Mouse (Mus musculus): ENCODE results near the gene Bag3. TPM values are rescaled to one million over a fixed set of nuclear protein-coding genes. Genes with fewer than 3 reads are reported as not detected.
"Not testable (repeated sequence)": the region's sequence is repeated elsewhere in the genome, so short reads cannot be mapped to it uniquely, and the experiment has no call there.

Bag3 gene
- total RNA-seq, 2 experiments from 2014 or later, result 12.7 to 14.2 TPM

- no peak for ATAC-seq (replicated peaks; ENCODE audit: low FRiP score, low TSS enrichment, poor library complexity, severe bottlenecking)
Observed at GRCm38 (mm10) chr7:128555141-128555750, 31.8 kb downstream of the Bag3 start.

- ATAC-seq (replicated peaks; ENCODE audit: low FRiP score, low TSS enrichment, poor library complexity, severe bottlenecking), result no peak
Observed at GRCm38 (mm10) chr7:128556923-128557430, 33.6 kb downstream of the Bag3 start.

- ATAC-seq (replicated peaks; ENCODE audit: low FRiP score, low TSS enrichment, poor library complexity, severe bottlenecking), result 0 out of 2 replicates have a peak, but pooled peaks have one; percentile 59
Observed at GRCm38 (mm10) chr7:128563373-128563772, 40.0 kb downstream of the Bag3 start.

DNA sequence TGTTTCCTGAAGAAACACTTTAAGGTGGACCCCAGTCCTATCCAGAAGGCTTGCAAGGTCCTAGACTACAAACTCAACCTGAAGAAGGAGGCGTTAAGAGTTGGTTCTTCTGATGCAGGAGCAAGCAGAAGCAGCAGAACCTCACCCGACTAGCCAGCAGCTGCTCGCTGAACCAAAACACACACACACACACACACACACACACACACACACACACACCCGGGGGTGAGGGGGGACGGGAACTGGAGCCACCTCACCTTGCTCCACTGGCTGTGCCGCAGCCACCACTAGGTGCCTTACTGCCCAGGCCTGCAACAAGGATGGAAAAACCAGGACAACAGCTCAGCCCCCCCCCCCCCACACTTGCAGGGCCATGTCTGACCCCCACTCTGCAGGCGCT lies 42.9 kb downstream of the Bag3 start:
- ATAC-seq (replicated peaks; ENCODE audit: low FRiP score, low TSS enrichment, poor library complexity, severe bottlenecking), result no peak

GRCm38 (mm10) chr7:128567561-128568244 lies 44.3 kb downstream of the Bag3 start:
- ATAC-seq (replicated peaks; ENCODE audit: low FRiP score, low TSS enrichment, poor library complexity, severe bottlenecking), result no peak

DNA sequence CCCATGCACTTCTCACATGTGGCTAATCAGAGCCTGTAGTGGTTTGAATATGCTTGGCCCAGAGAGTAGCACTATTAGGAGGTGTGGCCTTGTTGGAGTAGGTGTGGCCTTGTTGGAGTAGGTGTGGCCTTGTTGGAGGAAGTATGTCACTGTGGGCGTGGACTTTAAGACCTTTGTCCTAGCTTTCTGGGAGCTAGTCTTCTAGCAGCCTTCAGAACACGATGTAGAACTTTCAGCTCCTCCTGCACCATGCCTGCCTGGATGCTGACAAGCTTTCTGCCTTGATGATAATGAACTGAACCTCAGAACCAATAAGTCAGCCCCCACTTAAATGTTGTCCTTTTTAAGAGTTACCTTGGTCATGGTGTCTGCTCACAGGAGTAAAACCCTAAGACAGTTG lies 46.0 kb downstream of the Bag3 start:
- ATAC-seq (replicated peaks; ENCODE audit: low FRiP score, low TSS enrichment, poor library complexity, severe bottlenecking), result not testable (repeated sequence)

DNA sequence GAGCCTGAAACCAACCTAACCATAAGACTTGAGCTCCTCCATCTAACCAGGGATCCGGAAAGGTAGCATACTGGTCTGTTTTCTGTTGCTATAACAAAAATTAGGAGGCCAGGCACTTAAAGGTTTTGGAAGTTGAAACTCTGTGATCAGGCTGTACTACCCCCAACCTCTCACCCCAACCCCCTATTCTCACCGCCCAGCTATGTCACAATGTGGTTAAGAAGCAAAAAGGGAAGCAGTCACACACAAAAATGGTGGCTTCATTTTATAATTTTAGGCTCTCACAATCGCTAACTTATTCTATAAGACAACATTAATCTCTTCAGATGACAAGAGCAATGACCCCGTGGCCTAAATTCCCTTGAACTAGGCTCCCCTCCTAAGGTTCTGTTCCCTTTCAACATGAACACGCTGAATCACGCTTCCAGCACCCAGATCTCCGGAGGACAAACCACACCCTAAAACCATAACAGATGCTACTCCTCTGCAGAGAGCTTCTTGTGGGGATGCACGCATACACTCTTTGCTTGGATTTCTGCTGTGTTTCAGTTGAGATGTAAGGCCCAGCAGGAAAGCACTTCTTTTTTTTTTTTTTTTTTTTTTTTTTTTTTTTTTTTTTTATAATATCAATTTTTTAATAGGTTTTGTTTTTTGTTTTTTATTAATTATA lies 46.7 kb downstream of the Bag3 start:
- ATAC-seq (replicated peaks; ENCODE audit: low FRiP score, low TSS enrichment, poor library complexity, severe bottlenecking), result peak; percentile 72; the same call in 1 of the 2 replicates

GRCm38 (mm10) chr7:128570657-128571056 lies 47.2 kb downstream of the Bag3 start:
- not testable (repeated sequence) for ATAC-seq (replicated peaks; ENCODE audit: low FRiP score, low TSS enrichment, poor library complexity, severe bottlenecking)

DNA sequence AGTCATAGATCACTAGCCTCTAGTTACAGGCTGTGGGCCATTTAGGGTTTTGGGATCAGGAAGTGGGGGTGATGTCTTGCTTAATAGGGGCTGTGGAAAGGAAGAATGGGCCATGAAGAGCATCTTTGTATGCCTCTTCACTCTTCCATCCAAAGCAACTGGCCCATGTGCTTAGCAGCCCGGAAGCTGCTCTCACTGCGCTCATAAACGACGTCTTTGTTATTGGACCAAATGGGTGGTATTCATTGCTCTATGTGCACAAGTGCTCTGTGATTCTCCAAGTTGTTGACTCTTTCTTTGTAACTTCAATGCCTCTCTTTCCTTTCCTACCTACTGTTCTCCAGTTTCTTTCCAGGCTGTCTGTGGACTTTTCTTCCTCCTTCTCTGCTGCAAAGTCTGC lies 48.6 kb downstream of the Bag3 start:
- ATAC-seq (replicated peaks; ENCODE audit: low FRiP score, low TSS enrichment, poor library complexity, severe bottlenecking), result no peak

DNA sequence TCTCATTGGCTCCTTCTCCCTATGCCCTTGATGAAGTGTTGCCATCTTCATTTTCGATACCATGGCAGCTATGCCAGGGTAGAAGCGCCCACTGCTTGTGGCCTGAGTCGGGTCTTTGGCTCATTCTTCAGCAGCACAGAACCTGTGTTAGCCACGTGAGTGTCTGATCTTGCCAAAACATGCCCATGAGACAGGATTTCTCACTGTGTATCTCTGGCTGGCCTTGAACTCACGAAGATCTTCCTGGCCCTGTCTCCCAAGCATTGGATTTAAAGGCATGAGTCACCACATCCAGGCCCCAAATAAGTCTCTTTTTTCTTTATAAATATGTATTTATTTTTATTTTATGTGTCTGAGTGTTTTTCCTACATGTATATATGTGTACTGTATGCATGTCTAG lies 51.8 kb downstream of the Bag3 start:
- no peak for ATAC-seq (replicated peaks; ENCODE audit: low FRiP score, low TSS enrichment, poor library complexity, severe bottlenecking)

DNA sequence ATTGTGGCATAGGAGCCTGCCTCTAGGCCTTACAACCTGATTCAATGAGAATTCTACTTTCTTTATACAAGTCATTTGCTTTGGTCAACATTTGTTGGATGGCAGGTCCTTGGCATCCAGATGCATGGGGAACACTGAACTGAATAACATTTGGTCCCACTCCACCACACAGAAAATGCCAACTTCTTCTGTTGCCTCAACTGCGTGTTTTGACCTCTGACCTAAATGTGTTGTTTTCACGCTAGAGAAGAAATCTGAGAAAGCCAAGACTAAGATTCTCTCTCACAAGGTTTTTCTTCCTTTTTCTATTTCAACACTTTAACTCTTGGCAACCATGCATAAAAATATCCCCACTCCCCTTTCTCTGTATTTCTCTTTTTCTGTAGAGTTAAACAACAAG lies 52.4 kb downstream of the Bag3 start:
- no peak for ATAC-seq (replicated peaks; ENCODE audit: low FRiP score, low TSS enrichment, poor library complexity, severe bottlenecking)

- ATAC-seq (replicated peaks; ENCODE audit: low FRiP score, low TSS enrichment, poor library complexity, severe bottlenecking), result no peak
Observed at GRCm38 (mm10) chr7:128577607-128578006, 54.2 kb downstream of the Bag3 start.

DNA sequence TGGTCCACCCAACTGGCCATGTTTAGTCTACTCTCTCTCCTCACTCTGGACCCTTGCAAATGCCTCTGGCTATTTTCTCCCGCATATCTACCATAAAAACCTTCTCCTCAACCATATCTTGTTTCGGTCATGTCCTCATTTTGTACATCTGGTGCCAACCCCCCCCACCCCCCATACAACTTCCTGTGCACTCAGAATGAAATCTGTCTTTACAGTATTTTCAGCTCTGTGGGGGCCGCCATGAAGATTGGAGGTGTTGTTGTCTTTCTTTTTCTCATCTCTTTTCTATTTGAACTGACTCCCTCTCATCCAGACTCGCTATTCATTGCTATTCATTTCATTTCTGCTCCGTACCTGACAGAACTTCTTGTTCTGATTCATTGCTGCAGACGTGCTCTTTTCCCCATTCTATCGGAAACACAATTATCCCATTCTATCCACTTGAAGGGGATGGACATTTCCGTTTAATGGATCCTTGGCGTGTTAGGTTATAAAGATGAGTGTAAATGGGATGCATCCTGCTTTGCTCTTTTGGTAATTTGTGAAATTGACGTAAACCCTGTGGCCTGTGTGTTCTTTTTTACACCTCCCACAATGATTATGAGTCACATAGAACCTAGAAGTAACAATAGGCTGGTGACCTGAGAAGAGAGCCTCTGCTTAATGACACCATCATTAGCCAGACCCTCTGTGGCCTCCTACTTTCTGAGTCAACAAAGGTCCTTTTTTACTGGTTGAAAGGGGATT lies 55.0 kb downstream of the Bag3 start:
- ATAC-seq (replicated peaks; ENCODE audit: low FRiP score, low TSS enrichment, poor library complexity, severe bottlenecking), result 0 out of 2 replicates have a peak, but pooled peaks have one; percentile 16

GRCm38 (mm10) chr7:128579381-128579780 lies 56.0 kb downstream of the Bag3 start:
- ATAC-seq (replicated peaks; ENCODE audit: low FRiP score, low TSS enrichment, poor library complexity, severe bottlenecking), result no peak

- peak; percentile 62 for ATAC-seq (replicated peaks; ENCODE audit: low FRiP score, low TSS enrichment, poor library complexity, severe bottlenecking)
Observed at GRCm38 (mm10) chr7:128580318-128580717, 56.9 kb downstream of the Bag3 start.

- no peak for ATAC-seq (replicated peaks; ENCODE audit: low FRiP score, low TSS enrichment, poor library complexity, severe bottlenecking)
Observed at GRCm38 (mm10) chr7:128581864-128582484, 58.6 kb downstream of the Bag3 start.

DNA sequence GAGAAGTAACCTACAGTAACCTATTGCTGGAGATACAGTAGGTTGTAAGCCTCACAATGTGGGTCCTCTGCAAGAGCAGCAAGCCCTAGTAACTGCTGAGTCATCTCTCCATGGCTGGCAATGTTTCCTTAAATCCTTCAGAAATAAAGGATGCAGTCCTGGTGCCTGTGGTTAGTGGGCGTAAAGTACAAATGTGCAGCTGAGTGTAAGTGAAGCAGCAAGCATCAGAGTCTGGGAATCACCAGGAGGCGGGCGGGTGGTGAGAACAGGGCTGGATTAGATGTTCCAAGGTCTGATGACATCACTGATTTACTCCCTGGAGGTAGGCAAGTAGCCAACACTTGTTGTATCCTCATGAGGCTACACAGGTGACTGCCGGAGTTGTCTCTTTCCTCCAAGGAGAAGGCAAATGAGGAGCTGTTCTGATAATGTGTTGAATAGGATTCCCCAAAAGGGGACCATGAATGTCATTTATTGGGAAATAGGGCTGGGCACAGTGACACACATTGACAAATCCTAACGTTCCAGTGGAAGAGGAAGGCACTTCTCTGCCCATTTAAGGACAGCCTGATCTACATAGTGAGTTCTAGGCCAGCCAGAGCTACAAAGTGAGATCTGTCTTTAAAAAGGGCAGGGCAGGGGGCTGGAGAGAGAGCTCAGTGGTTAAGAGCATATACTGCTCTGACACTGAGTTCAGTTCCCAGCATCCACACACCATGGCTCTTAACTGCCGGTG lies 60.0 kb downstream of the Bag3 start:
- ATAC-seq (replicated peaks; ENCODE audit: low FRiP score, low TSS enrichment, poor library complexity, severe bottlenecking), result 0 out of 2 replicates have a peak, but pooled peaks have one; percentile 24

DNA sequence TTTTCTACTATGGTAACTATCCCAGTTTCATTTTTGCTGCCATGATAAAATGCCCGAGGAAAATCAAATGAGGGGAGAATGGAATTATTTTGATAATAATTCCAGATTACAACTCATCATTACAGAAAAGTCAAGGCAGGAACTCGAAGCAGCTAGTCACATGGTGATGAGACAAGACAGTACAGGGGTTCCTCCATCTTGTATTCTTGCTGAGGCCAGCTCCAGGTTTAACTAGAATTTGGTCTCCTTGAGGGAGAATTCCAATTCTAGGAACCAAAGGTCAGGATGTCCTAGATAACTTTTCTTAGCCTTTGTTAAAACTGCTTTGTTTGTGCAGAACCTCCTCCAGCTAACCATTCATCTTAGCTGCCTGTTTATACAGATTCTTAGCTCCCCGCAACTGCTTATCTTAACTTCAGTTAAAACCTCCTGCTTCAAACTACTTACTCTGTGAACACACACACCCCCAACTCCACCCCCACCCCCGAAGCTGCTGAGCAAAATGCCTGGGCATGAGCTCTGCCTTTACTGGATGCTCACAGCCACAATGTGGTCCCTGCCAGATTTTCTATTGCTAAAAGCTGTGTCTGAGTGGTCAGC lies 64.0 kb downstream of the Bag3 start:
- peak; percentile 86 for ATAC-seq (replicated peaks; ENCODE audit: low FRiP score, low TSS enrichment, poor library complexity, severe bottlenecking)

All from megakaryocyte-erythroid progenitor cell, adult 5-6 weeks (primary cell).